Mouse (Mus musculus): ENCODE measurements around the gene Trex1. TPM values are rescaled to one million over a fixed set of nuclear protein-coding genes. Genes with fewer than 3 reads are reported as not detected.

The Trex1 gene
- polyA plus RNA-seq, 1 experiment from 2014 or later, result 11.9 TPM

DNA sequence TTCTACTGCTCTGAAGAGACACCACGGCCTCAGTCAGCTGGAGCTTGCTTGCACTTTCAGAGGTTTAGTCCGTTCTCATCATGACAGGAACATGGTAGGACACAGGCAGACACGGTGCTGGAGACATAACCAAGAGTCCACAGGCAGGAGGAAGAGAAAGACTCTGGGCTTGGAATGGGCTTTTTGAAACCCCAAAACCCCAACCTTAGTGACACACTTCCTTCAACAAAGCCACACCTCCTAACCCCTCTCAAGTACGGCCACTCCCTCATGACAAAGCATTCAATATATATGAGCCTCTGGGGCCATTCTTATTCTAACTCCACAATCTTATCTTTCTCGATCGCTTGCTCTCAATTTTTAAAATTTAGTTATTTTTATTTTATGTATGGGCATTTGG, 27.1 kb downstream of the Trex1 start:
- no peak overlapping the region for H3K27ac ChIP-seq (ENCODE audit: low read depth, low read length)
- no peaks in the 10 kb centered on the region for H3K4me1 ChIP-seq (ENCODE audit: control insufficient read depth, insufficient read depth, low read length)
- 0 out of 2 replicates have a peak, but pooled peaks cover 3% of the 10 kb centered on the region for H3K36me3 ChIP-seq (ENCODE audit: control insufficient read depth, insufficient read depth, low read length)
- WGBS, result 89% methylated on average over 6 of the region's 6 CpGs
- H3K27me3 ChIP-seq (replicated peaks; ENCODE audit: control insufficient read depth, insufficient read depth, low read length), result no peaks in the 10 kb centered on the region
- ATAC-seq (no peak), DNase-seq (ENCODE audit: low spot score) (no peak)
- no peak overlapping the region for H3K9ac ChIP-seq (ENCODE audit: low read length)
- H3K4me3 ChIP-seq (ENCODE audit: low read depth, low read length), result no peak overlapping the region
- no peaks in the 10 kb centered on the region for H3K9me3 ChIP-seq (replicated peaks; ENCODE audit: control insufficient read depth, low read length)
- H3K4me2 ChIP-seq (ENCODE audit: low read length), result no peak overlapping the region

DNA sequence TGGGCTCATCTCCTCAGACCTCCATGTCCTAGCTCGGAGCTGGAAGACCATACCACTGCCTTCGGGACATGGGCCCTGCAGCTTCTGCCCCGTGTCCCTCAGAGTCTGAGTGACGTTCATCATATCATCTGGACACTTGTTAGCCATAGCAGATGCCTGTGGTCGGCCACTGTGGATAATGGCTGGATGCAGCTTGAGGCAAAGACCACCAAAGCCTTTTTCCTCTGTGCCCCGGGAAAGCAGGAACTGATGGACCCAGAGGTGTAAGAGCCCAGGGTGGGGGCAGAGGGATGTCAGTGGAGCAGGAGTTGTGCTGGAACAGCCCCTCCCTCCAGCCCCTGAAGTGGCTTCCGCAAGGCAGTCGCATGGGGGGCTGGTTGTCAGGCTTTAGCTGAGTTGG, 27.8 kb downstream of the Trex1 start:
- Histone ChIP-seq H3K27ac (ENCODE audit: low read depth, low read length) (no peak overlapping the region), H3K27me3 (replicated peaks; ENCODE audit: control insufficient read depth, insufficient read depth, low read length) (no peaks in the 10 kb centered on the region), H3K4me3 (ENCODE audit: low read depth, low read length) (no peak overlapping the region), H3K36me3 (ENCODE audit: control insufficient read depth, insufficient read depth, low read length) (0 out of 2 replicates have a peak, but pooled peaks cover 4% of the 10 kb centered on the region), H3K9ac (ENCODE audit: low read length) (no peak overlapping the region), H3K4me1 (ENCODE audit: control insufficient read depth, insufficient read depth, low read length) (no peaks in the 10 kb centered on the region), H3K4me2 (ENCODE audit: low read length) (no peak overlapping the region), H3K9me3 (replicated peaks; ENCODE audit: control insufficient read depth, low read length) (no peaks in the 10 kb centered on the region)
- WGBS, result 88% methylated on average over 8 of the region's 8 CpGs
- DNase-seq (ENCODE audit: low spot score) (no peak), ATAC-seq (no peak)

DNA sequence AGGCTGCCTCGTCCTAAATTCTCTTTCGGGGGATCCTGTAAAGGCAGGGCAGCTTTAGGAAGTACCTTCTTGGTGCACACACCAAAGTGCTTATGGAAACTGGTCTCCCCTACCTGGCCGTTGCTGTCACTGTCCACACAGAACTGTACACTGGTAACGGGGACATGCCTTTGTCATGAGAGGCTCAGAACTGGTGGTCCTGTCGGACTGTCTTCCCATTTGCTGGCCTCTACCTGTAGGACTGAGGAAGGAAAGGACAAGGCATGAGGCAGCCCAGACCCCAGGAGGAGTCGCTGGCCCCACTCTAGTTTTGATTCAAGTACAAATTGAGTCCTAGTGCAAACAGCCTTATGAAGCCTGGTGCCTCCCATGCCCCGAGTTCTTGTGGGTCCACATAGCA, 28.5 kb downstream of the Trex1 start:
- Histone ChIP-seq H3K4me2 (ENCODE audit: low read length) (no peak overlapping the region), H3K9ac (ENCODE audit: low read length) (no peak overlapping the region), H3K4me1 (ENCODE audit: control insufficient read depth, insufficient read depth, low read length) (no peaks in the 10 kb centered on the region), H3K27me3 (replicated peaks; ENCODE audit: control insufficient read depth, insufficient read depth, low read length) (no peaks in the 10 kb centered on the region), H3K4me3 (ENCODE audit: low read depth, low read length) (no peak overlapping the region), H3K36me3 (ENCODE audit: control insufficient read depth, insufficient read depth, low read length) (0 out of 2 replicates have a peak, but pooled peaks cover 4% of the 10 kb centered on the region), H3K9me3 (replicated peaks; ENCODE audit: control insufficient read depth, low read length) (no peaks in the 10 kb centered on the region), H3K27ac (ENCODE audit: low read depth, low read length) (no peak overlapping the region)
- DNase-seq (ENCODE audit: low spot score) (no peak), ATAC-seq (no peak)
- WGBS, result 90% methylated on average over 7 of the region's 7 CpGs

DNA sequence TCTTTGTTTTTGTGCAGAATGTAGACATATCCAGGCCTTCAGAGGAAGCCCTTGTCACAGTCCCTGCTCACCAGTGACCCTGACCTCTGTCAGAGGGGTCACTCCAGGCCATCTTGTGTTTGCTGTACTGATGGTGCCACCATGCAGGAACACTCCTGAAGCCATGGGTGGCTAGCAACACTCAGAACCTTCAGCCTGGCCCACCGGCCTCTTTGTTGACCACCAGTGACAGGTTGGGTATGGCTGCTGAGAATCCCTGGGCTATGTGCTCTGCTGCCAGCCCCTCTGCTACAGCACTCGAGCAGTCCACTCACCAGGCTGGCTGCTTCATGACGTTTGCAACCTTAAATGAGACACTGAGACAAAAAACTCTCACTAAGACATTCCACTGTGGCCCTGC, 29.2 kb downstream of the Trex1 start:
- no peak overlapping the region for H3K4me2 ChIP-seq (ENCODE audit: low read length)
- WGBS, result 75% methylated on average over 3 of the region's 3 CpGs
- no peaks in the 10 kb centered on the region for H3K9me3 ChIP-seq (replicated peaks; ENCODE audit: control insufficient read depth, low read length)
- H3K4me1 ChIP-seq (ENCODE audit: control insufficient read depth, insufficient read depth, low read length), result no peaks in the 10 kb centered on the region
- ATAC-seq (no peak), DNase-seq (ENCODE audit: low spot score) (no peak)
- H3K4me3 ChIP-seq (ENCODE audit: low read depth, low read length), result no peak overlapping the region
- H3K27ac ChIP-seq (ENCODE audit: low read depth, low read length), result no peak overlapping the region
- no peak overlapping the region for H3K9ac ChIP-seq (ENCODE audit: low read length)
- H3K36me3 ChIP-seq (ENCODE audit: control insufficient read depth, insufficient read depth, low read length), result 0 out of 2 replicates have a peak, but pooled peaks cover 9% of the 10 kb centered on the region
- H3K27me3 ChIP-seq (replicated peaks; ENCODE audit: control insufficient read depth, insufficient read depth, low read length), result no peaks in the 10 kb centered on the region

DNA sequence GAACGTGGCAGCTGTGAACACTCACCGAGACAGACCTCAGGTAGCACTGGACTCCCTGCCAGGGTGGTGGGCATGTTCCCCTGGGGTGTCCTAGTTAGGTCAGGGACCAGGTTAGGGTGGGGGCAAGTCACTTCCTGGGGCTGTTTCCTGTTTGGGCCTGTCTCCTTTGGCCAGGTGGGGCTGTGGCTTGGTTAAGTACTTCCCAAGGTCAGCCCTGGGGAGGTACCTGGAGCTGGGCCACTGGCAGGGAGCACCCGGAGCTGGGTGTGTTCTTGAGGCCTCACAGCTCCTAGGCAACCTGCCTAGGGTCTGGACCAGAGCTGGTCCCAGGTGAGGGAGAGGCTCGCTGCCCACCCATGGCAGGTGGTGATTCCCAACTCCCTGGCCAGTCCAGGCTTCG, 30.6 kb downstream of the Trex1 start:
- H3K9ac ChIP-seq (ENCODE audit: low read length), result no peak overlapping the region
- H3K36me3 ChIP-seq (ENCODE audit: control insufficient read depth, insufficient read depth, low read length), result 0 out of 2 replicates have a peak, but pooled peaks cover 9% of the 10 kb centered on the region
- no peak overlapping the region for H3K4me3 ChIP-seq (ENCODE audit: low read depth, low read length)
- ATAC-seq (no peak), DNase-seq (ENCODE audit: low spot score) (no peak)
- H3K4me1 ChIP-seq (ENCODE audit: control insufficient read depth, insufficient read depth, low read length), result no peaks in the 10 kb centered on the region
- no peak overlapping the region for H3K27ac ChIP-seq (ENCODE audit: low read depth, low read length)
- WGBS, result 82% methylated on average over 5 of the region's 5 CpGs
- H3K9me3 ChIP-seq (replicated peaks; ENCODE audit: control insufficient read depth, low read length), result no peaks in the 10 kb centered on the region
- no peaks in the 10 kb centered on the region for H3K27me3 ChIP-seq (replicated peaks; ENCODE audit: control insufficient read depth, insufficient read depth, low read length)
- no peak overlapping the region for H3K4me2 ChIP-seq (ENCODE audit: low read length)

DNA sequence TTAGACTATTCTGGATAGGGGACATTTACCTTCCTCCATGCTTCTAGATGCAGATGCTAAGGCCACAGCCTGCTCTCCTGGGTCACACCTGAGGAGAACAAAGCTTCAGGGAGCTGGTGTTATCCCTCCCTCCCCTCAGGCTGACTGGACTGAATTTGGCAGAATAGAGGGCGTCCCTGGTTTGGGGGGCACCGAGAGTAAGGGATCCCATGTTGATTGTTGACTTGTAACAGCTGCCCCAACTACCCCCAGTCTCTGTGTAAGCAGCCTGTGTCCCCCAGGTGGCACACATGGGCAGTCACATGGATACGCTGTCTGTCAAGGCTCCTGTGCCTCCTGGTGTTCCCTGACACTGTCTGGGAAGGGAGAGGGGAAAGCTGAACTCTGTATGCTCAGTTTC, 31.1 kb downstream of the Trex1 start:
- H3K27me3 ChIP-seq (replicated peaks; ENCODE audit: control insufficient read depth, insufficient read depth, low read length), result no peaks in the 10 kb centered on the region
- H3K9me3 ChIP-seq (replicated peaks; ENCODE audit: control insufficient read depth, low read length), result no peaks in the 10 kb centered on the region
- 86% methylated on average over 3 of the region's 3 CpGs for WGBS
- no peak overlapping the region for H3K9ac ChIP-seq (ENCODE audit: low read length)
- H3K36me3 ChIP-seq (ENCODE audit: control insufficient read depth, insufficient read depth, low read length), result 0 out of 2 replicates have a peak, but pooled peaks cover 10% of the 10 kb centered on the region
- no peak overlapping the region for H3K27ac ChIP-seq (ENCODE audit: low read depth, low read length)
- ATAC-seq (no peak), DNase-seq (ENCODE audit: low spot score) (no peak)
- H3K4me2 ChIP-seq (ENCODE audit: low read length), result no peak overlapping the region
- H3K4me1 ChIP-seq (ENCODE audit: control insufficient read depth, insufficient read depth, low read length), result no peaks in the 10 kb centered on the region
- H3K4me3 ChIP-seq (ENCODE audit: low read depth, low read length), result no peak overlapping the region

DNA sequence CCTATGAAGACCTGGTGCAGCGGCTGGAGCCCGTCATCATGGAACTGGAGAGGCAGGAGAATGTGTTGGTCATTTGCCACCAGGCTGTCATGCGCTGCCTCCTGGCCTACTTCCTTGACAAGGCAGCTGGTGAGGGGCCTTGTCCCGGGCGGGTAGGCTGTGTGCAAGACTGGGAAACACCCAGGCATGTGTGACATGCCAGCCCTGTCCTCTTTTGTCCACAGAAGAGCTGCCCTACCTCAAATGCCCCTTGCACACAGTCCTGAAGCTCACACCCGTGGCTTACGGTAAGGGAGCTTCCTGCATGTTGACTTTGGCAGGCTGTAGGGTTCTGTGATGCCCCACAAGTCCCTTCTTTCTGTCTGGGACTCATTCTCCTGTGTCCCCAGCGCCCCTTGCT, 32.0 kb downstream of the Trex1 start:
- ATAC-seq (no peak), DNase-seq (ENCODE audit: low spot score) (no peak)
- peaks cover 16% of the 10 kb centered on the region; the same call in 1 of the 2 replicates for H3K36me3 ChIP-seq (ENCODE audit: control insufficient read depth, insufficient read depth, low read length)
- no peak overlapping the region for H3K9ac ChIP-seq (ENCODE audit: low read length)
- H3K4me3 ChIP-seq (ENCODE audit: low read depth, low read length), result no peak overlapping the region
- H3K4me1 ChIP-seq (ENCODE audit: control insufficient read depth, insufficient read depth, low read length), result no peaks in the 10 kb centered on the region
- H3K4me2 ChIP-seq (ENCODE audit: low read length), result no peak overlapping the region
- 84% methylated on average over 8 of the region's 8 CpGs for WGBS
- no peaks in the 10 kb centered on the region for H3K9me3 ChIP-seq (replicated peaks; ENCODE audit: control insufficient read depth, low read length)
- no peak overlapping the region for H3K27ac ChIP-seq (ENCODE audit: low read depth, low read length)
- no peaks in the 10 kb centered on the region for H3K27me3 ChIP-seq (replicated peaks; ENCODE audit: control insufficient read depth, insufficient read depth, low read length)

DNA sequence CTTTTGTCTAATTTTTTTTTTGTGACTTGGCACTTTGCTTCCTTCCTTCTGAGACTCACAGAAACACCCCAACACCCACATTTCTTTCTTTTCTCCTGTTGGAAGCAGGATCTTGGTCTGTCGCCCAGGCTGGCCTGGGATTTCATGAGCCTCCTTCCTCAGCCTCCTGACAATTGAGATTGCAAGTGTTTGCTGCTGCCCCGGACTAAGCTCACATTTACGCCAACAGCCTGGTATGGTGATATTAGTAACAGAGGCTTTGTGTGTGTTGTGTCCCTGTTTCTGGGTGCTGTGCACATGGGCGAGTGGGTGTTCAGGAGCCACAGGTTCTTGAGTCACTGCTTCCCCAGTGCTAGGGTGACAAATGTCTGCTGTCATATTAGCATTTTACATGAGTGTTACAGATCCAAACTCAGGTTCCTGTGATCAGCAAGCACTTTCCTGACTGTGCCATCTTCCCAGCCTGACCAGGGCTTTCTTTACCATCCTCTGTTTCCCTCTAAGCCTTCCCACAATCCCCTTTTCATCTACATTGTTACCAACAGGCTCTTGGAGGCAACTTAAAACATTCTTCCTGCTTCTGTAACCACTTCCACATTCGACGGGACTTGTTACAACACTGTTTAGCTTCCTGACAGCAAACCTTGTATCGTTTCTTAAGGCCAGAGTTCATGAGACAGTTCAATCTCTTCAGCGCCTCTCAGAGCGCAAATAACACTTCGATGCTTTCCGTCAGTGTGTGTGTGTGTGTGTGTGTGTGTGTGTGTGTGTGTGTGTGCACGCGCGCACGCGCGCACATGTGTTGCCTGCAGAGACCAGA, 36.5 kb downstream of the Trex1 start:
- H3K27ac ChIP-seq (ENCODE audit: low read depth, low read length), result no peak overlapping the region
- peaks cover 16% of the 10 kb centered on the region; the same call in 1 of the 2 replicates for H3K36me3 ChIP-seq (ENCODE audit: control insufficient read depth, insufficient read depth, low read length)
- H3K9ac ChIP-seq (ENCODE audit: low read length), result no peak overlapping the region
- H3K4me1 ChIP-seq (ENCODE audit: control insufficient read depth, insufficient read depth, low read length), result no peaks in the 10 kb centered on the region
- DNase-seq (ENCODE audit: low spot score), result no peak
- no peak for ATAC-seq
- no peak overlapping the region for H3K4me2 ChIP-seq (ENCODE audit: low read length)
- H3K27me3 ChIP-seq (replicated peaks; ENCODE audit: control insufficient read depth, insufficient read depth, low read length), result no peaks in the 10 kb centered on the region
- WGBS, result 92% methylated on average over 17 of the region's 17 CpGs
- no peaks in the 10 kb centered on the region for H3K9me3 ChIP-seq (replicated peaks; ENCODE audit: control insufficient read depth, low read length)
- no peak overlapping the region for H3K4me3 ChIP-seq (ENCODE audit: low read depth, low read length)

DNA sequence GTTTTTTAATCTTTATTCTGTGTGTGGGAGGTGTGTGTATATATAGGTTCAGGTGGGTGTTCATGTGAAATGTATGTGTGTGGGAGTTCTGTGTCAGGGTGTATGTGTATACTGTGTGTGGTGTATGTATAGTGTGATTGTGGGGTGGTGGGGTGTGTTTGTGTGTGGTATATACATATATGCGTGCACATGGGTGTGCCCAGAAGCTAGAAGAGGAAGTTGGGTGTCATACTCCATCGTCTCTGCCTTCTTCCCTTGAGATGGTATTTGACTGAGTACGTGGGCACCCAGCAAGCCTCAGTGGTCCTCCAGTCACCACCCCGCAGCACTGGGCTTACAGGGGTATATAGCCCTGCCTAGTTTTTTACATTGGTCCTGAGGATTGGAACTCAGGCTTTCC, 38.1 kb downstream of the Trex1 start:
- no peak overlapping the region for H3K27ac ChIP-seq (ENCODE audit: low read depth, low read length)
- no peak overlapping the region for H3K9ac ChIP-seq (ENCODE audit: low read length)
- no peak overlapping the region for H3K4me2 ChIP-seq (ENCODE audit: low read length)
- no peaks in the 10 kb centered on the region for H3K9me3 ChIP-seq (replicated peaks; ENCODE audit: control insufficient read depth, low read length)
- WGBS, result 89% methylated on average over 4 of the region's 4 CpGs
- ATAC-seq (no peak), DNase-seq (ENCODE audit: low spot score) (no peak)
- H3K4me3 ChIP-seq (ENCODE audit: low read depth, low read length), result no peak overlapping the region
- H3K4me1 ChIP-seq (ENCODE audit: control insufficient read depth, insufficient read depth, low read length), result no peaks in the 10 kb centered on the region
- no peaks in the 10 kb centered on the region for H3K27me3 ChIP-seq (replicated peaks; ENCODE audit: control insufficient read depth, insufficient read depth, low read length)
- peaks cover 12% of the 10 kb centered on the region; the same call in 1 of the 2 replicates for H3K36me3 ChIP-seq (ENCODE audit: control insufficient read depth, insufficient read depth, low read length)
